Mouse (Mus musculus) gastrocnemius, postnatal 36 days (tissue): ENCODE data around the gene Kif27. TPM values are rescaled to one million over a fixed set of nuclear protein-coding genes. Genes with fewer than 3 reads are reported as not detected.
"Not testable (repeated sequence)": the region's sequence is repeated elsewhere in the genome, so short reads cannot be mapped to it uniquely, and the experiment has no call there.

Experiments
- DNase-seq, 2 experiments: peaks; one replicate each; pipeline ENCODE4 v3.0.0; 2022
- intact Hi-C: fragments of 180-260 bp; cut with DNase I; formaldehyde crosslinking; loops from one replicate; pipeline ENCODE4 v1.15.1; 2025
- long read RNA-seq, 2 experiments: library from polyadenylated mRNA; stranded (forward); transcript quantifications; one replicate each; pipeline ENCODE4 v2.0.0; 2021
- total RNA-seq, 2 experiments: library from RNA; stranded (reverse); gene quantifications; 2 replicates each; pipeline ENCODE4 v1.2.3; 2021

The Kif27 gene
- not detected for total RNA-seq
- long read RNA-seq, experiment 1 = 0 reads
- long read RNA-seq, experiment 2 = 0 reads

GRCm38 (mm10) chr13:58358629-58359303 lies at the start of gene Kif27:
Gene Kif27 (minus strand): TSS chr13:58359122.
- peak; percentile 54 to 77 for DNase-seq
- intact Hi-C loops = no loop called here

- not testable (repeated sequence) for DNase-seq
- intact Hi-C loops = loop anchor here (5.0 kb wide), 1 partner anchor 114 kb away; no protein-coding TSS in a partner anchor
These were observed 44.3 kb upstream of the Kif27 start, which contains the start of gene Hnrnpk for GRCm38 (mm10) chr13:58403243-58403642. Gene Hnrnpk (minus strand): TSS chr13:58403343.

DNA sequence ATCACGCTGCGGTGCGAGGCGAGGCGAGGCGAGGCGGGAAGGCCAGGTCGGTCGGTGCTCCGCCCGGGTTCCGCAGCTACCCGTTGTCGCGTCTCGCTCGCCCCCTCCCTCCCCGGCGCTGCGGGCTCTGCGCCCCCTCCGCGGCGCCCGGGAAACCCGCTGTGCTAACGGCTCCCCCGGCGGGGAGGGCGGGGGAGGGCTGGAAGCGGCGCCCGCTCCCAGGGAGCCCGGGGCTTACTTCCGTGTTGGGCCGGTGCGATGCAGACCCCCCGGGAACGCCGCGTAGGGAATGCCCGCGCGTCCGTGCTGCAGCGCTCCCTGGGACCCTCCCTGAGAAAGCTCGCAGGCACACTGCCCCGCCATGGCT lies 43.8 kb upstream of the Kif27 start:
- no peak for DNase-seq
- intact Hi-C loops = loop anchor here (5.0 kb wide), 1 partner anchor 115 kb away; no protein-coding TSS in a partner anchor

DNA sequence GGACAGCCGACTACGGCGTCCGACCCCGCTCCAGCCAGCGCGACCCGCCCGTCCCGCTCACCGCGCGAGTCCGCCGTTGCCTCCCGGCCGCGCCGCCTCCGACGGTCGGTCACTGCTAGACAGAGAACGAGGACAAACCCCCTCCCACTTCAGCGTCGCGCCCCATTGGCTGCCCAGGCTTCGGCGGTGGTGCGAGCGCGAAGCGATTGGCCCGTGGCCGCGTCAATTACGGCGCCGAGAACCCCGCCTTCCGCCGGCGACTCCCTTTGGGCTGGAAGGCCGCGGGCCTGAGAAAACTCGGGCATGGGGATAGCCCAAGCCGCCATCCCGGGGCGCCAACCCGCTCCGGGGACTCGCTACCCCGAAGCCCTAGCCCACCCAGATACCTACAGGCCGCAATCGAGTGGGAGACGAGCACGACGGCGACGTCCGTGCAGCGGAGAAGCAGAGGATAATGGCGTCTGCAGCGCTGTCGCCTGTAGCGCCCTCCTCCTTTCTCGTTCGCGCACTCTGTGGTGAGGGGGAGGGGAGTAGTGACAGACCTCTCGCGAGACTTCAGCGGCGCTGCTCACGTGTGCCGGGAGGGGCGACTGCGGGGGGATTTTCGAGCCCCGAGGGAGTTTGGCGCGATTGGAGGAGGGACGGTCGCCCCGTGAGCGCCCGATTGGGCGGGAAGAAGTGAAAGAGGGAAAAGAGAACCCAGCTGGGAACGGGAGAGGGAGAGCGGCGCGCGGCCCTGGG lies 43.3 kb upstream of the Kif27 start, which contains the start of gene Rmi1:
Rmi1 (plus strand) TSS at position 246 of the 741 bp plus-strand sequence.
- peak; percentile 96 to 99 for DNase-seq
- intact Hi-C loops = loop anchor here (5.0 kb wide), 1 partner anchor 115 kb away; no protein-coding TSS in a partner anchor

DNA sequence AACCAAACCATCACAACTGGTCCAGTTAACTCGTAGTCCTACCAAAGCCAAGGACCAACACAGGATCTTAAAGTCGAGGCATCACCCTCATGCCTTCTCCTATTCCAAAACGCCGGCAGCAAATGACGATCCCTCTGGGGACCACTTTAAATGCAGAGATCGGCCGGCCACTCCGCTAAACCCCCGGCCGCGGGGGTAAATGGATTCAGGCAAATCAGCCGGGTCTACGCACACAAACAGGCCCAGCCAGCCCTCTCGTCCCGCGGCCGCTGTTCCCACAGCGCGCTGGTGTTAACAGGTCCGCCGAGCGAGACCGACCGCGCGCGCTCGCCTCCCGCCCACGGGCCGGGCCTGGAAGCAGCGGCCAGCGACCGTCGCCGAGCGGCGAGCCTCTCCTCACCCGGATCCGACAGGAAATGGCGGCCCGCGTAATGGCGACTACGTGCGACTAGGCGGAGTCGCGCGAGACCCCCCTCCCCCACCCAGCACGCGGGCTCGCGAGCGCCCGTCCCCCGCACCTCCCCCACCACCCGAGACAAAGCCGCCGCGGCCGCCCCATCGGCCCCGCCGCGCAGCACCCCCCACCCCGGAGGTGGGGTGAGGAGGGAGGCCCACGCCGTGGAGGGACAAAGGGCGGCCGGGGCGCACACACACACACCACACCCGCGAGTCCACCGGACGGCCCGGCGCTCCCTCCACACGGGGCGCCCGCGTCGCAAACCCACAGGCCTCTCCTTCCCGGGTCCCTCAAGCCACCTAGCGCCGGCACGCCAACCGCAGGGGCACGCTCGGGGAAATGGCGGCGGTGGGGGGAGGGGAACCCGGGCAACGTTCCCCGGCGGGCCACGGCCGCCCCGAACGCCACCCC lies 42.4 kb upstream of the Kif27 start:
- intact Hi-C loops = loop anchor here (5.0 kb wide), 1 partner anchor 116 kb away; no protein-coding TSS in a partner anchor
- peak; percentile 25 to 67 for DNase-seq

DNA sequence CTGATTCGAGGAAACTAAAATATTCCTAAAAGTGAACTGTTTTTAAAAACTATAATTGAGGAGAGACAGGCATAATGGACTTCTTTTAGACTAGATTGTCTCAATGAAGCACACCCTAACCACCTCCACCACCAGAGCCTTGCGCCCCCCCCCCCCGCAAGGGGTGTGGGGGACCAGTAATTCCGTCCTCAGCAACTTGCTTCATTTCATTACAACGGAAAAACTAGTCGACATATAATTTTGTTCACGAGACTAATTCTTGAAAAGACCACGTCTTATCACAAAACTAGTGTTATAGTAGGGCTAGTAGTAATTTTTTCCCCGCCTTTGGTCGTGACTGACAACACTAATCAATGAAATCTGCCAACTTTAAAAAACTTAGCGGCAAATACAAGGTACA lies 41.7 kb upstream of the Kif27 start:
- intact Hi-C loops = loop anchor here (5.0 kb wide), 1 partner anchor 117 kb away; no protein-coding TSS in a partner anchor
- no peak for DNase-seq

DNA sequence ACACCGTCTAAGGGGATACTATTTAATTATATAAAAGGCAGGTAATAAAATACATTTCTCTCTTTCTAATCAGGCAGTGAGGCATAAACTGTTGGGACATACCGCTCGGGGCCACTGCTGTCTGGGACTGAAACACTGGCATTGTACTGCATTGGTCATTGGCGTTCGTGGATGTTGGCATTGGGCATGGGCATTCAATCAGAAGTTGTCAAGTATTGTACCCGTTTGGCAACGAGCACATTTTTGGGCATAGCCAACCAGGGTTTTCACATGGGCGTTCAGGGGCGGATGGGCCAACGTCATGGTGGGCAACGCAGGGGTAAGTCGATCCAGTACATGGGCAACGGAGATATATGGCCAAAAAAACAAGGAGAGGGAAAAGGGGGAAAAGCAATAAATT lies 38.7 kb upstream of the Kif27 start:
- intact Hi-C loops = no loop called here
- no peak for DNase-seq

GRCm38 (mm10) chr13:58394392-58394791 lies 35.5 kb upstream of the Kif27 start:
- DNase-seq, intact Hi-C loops: not testable (repeated sequence)

- no peak for DNase-seq
- intact Hi-C loops = loop anchor here (2.0 to 10.0 kb wide), 3 partner anchors 101 to 235 kb away; partner anchors contain the start of gene Idnk
These were observed 30.5 kb upstream of the Kif27 start for GRCm38 (mm10) chr13:58389324-58389951.

- DNase-seq = no peak
- intact Hi-C loops = loop anchor here (2.0 to 10.0 kb wide), 3 partner anchors 100 to 234 kb away; partner anchors contain the start of gene Idnk
These were observed 29.5 kb upstream of the Kif27 start for GRCm38 (mm10) chr13:58388379-58388778.

DNA sequence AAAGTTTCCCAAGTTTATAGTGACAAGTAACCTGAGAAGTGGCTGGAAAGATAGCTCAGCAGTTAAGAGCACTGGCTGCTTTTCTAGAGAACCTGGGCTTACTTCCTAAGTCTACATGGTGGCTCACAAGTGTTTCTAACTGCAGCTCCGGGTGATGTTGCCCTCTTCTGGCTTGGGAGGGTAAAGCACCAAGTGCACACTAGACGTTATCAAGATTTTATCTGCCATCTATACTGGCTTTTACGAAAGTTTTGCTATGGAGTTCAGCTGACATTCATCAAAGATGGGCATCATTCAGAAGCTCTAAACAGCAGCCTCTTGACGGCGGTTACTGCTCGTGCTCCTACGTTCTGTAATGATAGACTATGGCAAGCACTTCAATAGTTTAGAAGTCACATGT lies 29.0 kb upstream of the Kif27 start:
- intact Hi-C loops = loop anchor here (2.0 to 10.0 kb wide), 3 partner anchors 99 to 233 kb away; partner anchors contain the start of gene Idnk
- peak; percentile 48 to 51 for DNase-seq

DNA sequence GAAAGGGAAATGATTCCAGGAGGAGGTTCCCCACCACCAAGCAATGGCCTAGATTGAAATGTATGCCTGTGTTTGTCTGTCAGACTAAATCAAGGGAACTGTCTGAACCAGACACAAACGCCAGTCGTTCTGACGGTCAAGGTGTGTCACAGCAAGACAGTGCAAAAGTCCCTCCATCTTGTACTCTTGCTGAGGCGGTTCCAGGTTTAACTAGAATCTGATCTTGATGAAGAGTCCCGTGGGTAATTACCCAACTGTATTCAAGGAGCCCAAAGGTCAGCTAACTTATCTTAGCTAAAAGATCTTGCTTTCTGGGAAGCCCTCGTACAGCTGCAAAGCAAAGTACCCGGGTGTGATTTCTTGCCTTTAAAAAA lies 26.6 kb upstream of the Kif27 start:
- intact Hi-C loops = loop anchor here (10.0 kb wide), 2 partner anchors 159 to 231 kb away; partner anchors contain the start of gene Idnk
- DNase-seq = no peak

DNA sequence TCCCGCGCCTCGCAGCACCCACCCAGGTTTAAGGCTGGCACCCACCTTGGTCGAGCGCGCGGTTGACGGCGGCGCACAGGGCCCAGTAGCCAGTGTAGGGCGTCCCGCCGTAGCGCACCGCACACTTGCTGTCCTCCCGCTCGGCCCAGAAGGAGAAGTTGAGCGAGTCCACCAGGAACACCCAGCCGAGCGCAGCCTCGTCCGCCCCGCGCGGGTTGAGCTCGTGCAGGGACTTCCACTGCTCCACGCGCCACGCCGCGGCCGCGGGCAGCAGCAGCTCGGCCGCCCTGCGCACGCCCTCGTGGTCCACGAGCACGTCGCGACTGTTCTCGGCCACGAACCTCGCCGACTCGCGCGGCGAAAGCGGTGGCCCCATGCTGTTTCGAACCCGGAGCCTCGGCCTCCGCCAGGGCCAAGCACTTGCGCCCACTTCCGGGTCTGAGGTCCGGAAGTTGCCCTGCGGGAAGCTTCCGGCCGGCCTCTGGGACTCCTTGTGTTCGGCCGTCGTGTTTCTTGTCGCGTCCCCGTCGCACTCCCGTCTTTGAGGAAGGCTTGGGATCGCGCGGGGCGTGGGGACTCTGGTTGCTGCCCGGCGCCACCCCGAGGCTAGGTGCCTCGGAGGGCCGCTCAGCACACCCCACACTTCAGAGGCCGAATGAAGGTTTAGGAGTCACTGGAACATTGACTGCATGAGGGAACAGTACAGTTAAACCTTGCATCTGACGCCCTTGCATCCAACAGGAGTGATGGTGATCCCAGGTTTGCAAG lies 26.0 kb upstream of the Kif27 start, which contains the start of gene 2210016F16Rik:
2210016F16Rik (minus strand) TSS at position 447 of the 768 bp plus-strand sequence.
- DNase-seq = peak; percentile 45 to 62
- intact Hi-C loops = loop anchor here (10.0 kb wide), 2 partner anchors 160 to 230 kb away; partner anchors contain the start of gene Idnk

DNA sequence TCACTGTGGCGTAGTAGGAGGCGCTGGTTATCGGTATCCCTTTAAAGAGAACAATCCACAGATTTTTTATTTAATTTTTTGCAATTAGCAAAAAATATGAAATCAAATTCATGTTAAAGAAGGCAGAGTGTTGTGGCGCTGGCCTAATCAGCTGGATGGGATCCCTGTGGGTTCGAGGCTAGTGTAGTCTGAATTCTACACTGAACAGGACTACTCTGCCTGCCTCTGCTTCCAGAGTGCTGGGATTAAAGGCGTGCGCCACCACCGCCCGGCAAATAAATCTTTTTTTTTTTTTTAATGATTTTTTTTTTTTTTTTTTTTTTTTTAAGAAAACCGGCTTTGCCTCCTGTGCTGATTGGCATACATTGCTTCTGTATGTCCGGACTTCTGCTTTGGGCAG lies 25.4 kb upstream of the Kif27 start:
- DNase-seq = no peak

GRCm38 (mm10) chr13:58373153-58373470 lies 14.2 kb upstream of the Kif27 start:
- intact Hi-C loops = no loop called here
- no peak for DNase-seq

More for the DNA sequence above, 25.4 kb upstream of the Kif27 start:
- intact Hi-C loops = loop anchor here (10.0 kb wide), 2 partner anchors 160 to 230 kb away; partner anchors contain the start of gene Idnk

DNA sequence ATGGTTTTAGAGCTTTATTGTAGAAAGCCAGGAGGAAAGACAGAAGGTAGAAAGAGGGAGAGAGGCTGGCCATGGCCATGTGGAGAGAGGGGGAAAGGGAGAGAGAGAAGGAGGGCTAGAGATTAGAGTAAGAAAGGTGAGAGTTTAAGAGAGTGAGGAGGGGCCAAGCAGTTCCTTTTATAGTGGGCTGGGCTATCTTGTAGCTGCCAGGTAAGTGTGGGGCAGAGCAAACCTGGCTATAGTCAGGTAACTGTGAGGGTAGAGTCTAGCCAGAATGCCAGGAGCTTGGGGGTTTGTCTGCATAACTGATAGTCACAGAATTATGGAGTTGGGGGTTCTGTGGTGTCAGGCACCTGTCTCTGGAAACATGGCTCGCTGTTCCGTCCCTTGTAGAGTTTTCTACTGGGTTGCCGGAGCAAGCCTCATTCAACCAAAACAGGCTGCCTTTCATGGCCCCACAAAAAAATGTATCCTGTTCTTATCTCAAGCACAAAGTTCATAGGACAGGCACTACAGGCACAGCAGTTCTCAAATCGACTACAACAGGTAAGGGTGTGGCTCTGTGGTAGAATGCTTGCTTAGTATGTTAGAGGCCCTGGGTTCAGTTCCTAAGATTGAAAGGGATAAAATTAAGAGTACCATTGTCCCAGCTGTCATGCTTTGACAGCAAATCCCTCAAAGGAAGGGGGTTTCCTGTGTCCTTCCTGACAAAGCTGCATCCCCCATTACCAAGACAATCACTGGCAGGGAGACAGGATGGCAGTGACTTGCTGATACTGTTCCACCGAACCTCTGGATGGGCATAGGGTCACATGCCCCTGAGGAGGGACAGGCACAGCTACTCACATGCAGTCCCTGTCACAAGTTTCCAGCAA lies 13.6 kb upstream of the Kif27 start:
- intact Hi-C loops = no loop called here
- no peak for DNase-seq

GRCm38 (mm10) chr13:58368835-58369234 lies 9.9 kb upstream of the Kif27 start:
- DNase-seq = no peak
- intact Hi-C loops = no loop called here

DNA sequence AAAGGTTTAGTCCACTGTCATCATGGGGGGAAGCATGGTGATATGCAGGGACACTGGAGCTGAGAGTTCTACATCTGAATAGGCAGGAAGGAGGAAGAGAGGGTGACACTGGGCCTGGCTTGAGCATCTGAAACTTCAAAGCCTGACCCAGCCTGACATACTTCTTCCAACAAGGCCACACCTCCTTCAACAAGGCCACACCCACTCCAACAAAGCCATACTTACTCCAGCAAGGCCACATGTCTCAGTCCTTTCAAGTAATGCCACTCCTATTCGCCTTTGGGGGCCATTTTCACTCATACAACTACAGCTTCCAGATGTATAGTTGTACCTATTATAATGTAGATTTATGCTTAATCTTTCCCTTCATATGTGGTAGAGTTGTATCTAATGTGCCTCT lies 8.7 kb upstream of the Kif27 start:
- intact Hi-C loops = no loop called here
- DNase-seq = no peak
